Mouse (Mus musculus) yolk sac, embryonic 10.5 days (tissue): ENCODE measurements around the gene Hnrnpa2b1.

ENCODE experiments used
- DNase-seq: peaks from one replicate; pipeline ENCODE4 v3.0.0-alpha.2; 2017; ENCODE audit warnings: low spot score

Hnrnpa2b1 gene

DNA sequence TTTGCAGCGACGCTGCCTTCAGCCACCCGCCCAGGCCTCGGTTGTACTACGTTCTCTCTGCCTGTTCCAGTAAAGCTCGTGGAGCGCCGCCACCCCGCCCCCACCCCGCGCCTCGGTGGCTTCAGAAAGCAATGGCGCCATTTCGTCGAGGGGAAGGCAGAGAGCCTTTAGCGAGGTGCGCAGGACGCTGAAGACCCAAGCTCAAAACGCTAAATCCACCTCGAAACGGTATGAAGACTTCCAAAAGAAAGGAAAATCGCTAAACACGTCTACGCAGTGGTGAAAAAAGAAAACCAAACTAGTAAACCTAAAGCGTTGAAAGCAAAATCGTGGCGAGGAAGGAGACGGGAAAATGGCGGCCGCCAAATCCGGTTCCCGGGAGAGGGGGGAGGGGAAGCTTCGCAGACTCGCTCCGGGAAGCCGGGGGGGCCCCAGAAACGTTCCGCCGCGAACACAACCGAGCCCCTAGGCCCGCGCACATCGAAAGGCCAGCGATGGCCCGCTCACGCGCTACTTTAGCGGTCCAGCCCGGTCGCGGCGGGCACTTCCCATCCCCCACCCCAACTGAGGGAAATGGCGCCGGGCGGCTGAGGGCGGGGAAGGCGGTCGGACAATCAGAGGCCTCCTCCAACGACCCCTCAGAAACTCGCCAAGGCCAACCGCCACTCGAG, 668 bp downstream of the Hnrnpa2b1 start:
- DNase-seq, result peak; percentile 89

DNA sequence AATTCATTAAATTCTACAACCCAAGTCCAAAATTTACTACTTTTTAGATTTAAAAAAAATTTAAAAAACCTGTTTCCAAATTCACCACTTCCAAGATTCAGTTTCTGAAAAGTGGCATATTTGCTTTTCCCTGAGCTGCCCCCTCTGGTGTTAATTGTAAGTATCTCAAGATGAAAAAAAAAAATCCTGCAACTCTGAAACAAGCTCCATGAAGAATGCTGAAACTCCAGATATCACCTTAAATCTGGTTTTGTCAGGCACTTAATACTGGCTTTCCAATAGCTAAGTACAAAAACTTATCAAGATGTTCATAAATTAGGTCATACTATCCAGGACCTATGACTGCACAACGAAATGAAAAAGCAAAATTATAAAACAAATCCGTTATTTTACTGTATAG, 2.0 kb downstream of the Hnrnpa2b1 start:
- DNase-seq, result no peak

DNA sequence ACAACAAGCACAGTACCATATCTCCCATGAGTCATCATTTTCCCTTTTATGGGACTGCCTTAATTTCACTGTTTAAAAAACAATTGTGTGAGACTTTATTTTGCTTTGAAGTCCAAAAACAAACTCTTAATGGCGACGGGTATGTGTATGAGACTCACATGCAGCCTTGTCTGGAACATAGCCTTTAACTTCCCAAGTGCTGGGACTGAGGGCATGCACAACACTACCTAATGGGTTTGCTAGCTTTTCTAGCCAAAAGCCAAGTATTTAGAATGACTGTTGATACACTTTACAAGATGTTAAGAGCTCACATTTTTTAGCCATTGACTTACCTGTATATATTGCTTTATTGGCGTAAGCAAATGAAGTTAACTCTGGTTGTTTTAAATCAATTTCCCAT, 9.3 kb downstream of the Hnrnpa2b1 start:
- DNase-seq, result no peak

DNA sequence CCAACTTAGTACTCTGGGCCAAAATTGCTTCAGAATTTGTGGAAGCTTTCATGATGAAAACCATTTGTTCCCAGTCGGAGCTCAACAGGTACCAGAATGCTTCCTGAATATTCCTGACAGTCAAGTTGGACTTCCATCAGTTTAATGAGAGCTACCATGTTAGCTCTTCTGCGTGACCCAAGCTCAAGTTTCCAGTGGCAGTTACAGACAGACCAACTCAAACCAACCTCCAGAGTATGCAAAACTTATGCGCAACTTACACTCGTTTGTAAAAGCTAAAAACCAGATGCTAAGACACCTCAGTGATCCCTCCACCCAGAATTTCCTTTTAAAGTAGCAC, 9.7 kb downstream of the Hnrnpa2b1 start:
- DNase-seq, result peak; percentile 26

DNA sequence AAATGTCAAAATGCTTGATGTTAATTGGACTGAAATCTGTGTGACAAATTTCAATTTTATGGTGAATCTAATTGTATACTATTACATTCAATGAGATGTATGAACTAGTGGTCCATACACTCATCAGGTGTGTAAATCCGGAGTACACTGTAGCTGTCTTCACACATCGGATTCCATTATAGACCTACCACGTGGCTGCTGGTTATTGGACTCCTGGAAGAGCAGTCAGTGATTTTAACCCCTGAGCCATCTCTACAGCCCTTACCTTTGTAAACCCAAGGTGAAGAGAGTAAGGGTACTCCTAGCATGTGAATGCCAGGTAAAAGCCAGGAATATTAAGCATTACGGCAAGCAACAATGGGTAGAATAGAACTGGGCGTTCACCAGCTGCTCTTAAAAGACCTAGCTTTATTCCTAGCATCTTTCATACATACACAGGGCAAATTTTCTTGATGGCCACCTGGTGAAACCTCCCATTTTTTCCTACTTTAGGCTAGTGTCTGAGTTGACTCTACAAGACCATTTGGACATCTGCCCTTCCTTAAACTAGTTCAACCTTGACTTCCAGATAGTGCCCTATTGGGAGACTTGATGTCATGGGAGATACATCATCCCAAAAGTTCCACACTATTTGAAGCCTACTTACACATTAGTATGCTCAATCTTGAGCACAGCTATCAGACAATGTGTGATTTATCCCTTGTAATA, 10.2 kb downstream of the Hnrnpa2b1 start:
- DNase-seq, result peak; percentile 37

DNA sequence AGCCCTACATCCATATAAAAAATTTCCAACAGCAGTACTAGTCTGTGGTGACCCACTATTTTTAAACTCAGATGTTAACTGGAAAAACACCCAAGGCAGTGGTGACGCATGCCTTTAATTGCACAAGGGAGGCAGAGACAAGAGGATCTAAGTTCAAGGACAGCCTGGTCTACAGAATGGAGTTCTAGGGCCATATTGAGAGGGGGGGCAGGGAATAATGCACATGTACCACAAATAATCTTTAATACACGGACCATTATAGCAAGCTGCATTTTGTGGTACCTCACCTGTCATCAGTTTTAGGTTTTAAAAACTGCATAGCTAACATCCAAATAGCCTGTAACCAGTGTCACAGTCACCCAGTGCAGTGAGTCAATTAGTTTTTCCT, 10.8 kb downstream of the Hnrnpa2b1 start:
- DNase-seq, result peak; percentile 24

DNA sequence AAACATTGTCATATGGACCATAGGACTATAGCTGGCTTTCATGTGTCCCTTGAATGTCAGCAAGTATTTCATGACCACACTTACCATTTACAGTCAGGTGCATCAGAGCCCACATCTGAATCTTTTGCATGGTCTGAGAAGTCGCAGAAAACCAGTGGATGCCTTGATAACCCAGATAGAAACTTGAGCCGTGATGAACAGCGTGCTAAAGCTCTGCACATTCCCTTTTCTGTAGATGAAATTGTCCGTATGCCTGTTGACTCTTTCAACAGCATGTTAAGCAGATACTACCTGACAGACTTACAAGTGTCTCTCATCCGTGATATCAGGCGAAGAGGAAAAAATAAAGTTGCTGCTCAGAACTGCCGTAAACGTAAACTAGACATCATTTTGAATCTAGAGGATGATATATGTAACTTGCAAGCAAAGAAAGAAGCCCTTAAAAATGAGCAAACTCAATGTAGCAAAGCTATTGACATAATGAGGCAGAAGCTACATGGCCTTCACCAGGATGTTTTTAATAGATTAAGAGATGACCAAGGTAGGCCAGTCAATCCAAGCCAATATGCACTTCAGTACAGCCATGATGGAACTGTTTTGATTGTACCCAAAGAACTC, 11.8 kb downstream of the Hnrnpa2b1 start:
- DNase-seq, result peak; percentile 8

DNA sequence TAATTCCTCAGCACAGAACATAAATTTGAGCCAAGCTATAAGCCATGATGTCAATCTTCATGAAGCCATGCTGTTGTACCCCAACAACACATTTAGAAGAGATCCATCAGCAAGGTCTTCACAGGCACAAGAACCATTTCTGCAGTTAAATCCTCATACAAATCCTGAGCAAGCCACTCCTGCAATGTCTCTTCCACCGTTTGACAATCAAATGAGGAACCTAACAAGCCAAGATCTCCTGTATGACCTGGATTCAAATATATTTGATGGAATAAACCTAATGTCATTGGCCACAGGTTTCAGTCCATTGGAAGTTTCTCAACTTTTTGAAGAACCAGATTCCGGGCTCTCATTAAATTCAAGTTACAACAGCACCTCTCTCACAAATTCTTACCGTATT, 12.4 kb downstream of the Hnrnpa2b1 start:
- no peak for DNase-seq

DNA sequence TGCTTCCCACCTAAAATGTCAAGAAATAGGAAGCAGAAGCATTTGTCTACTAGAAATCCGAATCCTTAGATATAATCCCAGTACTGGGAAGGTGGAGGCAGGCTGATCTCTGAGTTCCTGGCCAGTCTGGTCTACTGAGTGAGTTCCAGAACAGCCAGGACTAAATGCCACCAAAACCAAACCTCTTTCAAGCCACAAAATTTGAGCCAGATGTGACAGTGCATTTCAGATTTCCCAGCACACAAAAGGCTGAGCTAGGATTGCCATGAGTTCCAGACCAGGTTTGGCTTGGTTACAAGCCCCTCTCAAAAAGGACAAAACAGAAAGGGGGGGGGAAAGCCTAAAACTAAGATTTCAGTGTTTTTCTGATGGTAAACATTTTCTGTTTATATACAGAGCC, 13.5 kb downstream of the Hnrnpa2b1 start:
- no peak for DNase-seq

DNA sequence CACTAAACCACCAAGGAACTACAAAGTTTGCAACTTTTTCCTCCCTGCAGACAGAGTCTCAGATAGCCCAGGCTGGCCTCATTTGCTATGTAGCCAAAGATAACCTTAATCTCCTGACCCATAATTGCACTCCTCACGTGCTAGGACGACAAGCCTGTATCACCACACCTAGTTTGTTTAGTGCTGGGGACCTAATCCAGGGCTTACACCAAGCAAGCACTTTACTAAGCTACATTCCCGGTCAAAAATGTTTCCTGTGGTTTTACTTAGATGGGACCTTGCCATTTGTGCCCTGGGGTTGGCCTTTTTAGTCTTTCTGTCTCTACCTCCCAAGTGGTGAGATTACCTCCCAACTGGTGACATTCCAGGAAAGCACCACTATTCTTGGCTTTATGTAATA, 14.7 kb downstream of the Hnrnpa2b1 start:
- DNase-seq, result no peak

DNA sequence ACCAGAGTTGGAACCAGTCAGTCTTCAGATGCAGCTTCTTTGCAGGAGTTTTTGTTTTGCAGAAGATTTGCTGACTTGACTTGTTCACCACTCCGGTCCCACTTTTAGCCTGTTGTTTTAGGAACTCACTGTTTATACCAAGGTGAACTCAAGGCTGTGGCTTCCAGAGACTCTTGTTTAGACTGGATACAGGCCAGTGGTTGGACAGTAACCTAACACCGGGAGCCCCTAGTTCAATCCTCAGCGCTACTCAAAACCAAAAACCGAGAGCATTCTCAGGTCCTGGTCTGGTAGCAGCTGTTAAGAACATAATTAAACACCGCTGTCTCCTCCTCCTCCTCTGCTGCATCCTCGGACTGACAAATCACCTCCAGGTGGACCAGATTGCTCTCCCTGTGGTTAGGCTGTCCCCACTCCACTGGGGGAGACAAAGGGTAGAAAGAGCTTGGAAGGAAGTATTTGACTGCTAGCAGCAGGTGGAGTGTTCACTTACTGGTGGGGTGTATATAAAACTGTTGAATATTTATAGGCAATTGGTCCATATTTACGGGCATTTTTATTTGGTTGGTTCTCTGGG, 16.7 kb downstream of the Hnrnpa2b1 start:
- no peak for DNase-seq

DNA sequence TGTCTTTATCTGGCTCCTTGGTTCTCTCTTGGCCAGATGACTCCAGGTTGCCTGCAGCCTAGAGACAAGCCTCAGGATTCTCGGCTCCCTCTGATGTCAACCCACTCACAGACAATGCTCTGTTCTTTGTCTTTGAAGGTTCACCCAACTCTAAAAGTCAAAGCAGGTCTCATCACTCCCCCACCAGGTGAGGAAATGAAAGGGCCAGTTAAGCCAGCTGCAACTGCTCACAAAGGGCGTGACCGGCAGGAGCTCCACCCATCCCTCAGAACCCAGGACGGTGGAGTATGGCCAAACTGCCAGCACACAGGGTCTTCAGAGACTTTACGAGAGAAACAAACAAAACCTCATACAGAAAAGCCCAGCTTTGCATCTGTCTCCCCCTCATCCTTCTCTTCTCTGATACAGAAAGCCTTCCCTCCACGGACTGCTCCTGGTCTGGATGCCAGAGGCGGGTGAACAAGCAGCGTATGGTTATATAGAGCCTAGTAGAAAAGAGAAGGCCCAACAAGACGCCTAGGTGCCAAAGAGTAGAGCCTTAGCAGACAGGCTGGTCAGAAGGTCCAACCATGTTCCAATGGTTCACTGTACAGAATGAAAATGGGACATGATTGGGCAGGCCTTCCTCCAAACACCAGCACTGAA, 27.4 kb downstream of the Hnrnpa2b1 start:
- DNase-seq, result no peak

DNA sequence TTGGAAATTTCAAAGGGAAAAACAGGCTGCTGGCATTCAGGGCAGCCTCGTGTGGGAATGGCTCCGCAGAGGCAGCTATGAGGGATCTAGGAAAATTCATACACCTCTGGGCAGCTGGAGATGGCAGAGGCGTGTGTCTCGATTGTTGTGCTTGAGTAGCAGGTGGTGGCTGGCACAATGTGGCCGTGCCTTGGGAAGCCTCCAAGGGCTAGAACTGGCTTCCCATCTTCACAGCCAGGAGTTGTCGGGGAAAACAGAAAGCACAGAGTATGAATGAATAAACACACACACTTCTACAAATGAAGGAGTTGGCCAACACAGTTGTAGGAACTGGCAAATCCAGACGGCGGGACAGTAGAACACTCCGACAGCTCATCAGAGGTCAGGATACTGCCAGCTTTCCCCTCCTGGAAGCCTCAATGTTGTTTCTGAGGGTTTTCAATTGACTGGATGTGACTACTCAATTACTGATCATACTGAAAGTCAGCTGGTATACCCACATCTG, 30.8 kb downstream of the Hnrnpa2b1 start:
- no peak for DNase-seq

DNA sequence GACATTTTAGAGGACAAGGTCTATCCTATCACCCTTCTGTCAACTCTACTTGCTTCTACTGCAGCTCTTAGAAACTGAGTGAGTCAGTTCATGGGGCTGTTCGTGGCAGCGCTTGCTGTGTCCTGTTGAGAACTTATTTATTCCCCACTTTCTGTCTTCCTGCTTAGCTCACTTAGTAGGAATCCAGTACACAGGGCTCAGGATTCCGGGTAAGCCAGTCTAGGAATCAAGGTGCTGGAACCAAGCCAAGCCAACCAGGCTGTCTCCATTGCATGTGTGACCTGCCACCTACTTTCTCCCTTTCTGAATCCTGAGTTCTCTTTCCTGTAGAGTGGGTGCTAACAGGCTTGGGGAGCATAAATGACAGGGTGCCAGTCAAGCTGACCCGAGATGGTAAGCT, 32.0 kb downstream of the Hnrnpa2b1 start:
- no peak for DNase-seq

DNA sequence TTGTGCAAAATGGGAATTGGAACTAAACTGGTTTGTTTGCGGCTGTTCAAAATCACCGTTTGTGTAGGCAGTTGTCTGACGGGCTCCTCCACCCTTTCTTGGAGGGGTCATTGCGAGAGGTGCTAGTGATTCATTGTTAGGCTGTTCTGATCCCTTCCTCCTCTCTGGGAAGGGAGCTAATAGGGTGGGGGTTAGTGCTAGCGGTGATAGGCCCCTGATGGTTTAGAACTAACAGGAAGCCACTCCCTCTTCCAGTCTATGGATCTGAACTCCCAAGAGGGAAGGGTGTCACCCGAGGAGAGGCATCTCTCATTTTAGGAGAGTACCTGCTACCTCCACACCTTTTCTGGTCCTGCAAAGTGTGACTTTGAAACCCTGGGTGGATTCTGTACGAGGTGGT, 35.4 kb downstream of the Hnrnpa2b1 start:
- no peak for DNase-seq

DNA sequence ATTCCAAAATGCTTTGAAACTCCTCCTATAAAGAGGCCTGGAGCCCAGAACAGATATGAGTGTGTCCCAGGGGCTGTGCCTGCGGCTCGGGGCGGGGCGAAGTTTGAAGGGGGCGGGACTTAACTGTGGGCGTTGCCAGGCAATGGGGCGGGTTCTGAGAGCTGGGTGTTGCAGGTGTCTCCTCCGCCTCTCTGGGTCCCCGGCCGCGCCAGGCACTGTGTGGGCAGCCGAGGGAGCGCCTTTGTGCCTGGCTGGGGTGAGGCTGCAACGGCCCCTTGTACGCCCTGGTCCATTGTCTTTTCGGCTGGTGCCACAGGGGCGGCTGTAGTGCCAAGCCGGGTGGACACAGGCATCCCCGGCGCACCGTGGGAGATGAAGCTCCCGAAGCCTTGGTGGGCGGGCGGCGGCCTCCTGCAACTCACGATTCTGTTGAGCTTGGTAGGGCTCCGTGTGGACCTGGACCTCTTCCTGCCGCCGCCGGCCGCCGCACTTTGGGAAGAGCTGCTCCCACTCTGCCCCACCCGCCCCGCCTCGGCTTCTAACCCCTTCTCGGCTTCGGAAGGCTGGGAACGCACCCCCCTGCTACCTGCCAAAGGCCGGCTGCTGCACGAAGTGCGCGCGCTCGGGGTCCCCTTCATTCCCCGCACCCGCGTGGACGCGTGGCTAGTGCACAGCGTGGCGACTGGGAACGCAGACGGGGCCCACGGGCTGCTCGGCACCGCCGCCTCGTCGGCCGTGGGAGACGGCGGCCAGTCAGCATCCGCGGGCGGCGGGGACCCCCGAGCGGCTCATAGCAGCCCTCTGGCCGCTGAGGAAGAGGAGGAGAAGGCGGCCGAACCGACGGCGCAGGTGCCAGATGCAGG, 36.9 kb downstream of the Hnrnpa2b1 start, which contains the start of gene Nfe2l3:
Nfe2l3 (plus strand) TSS at position 136 of the 863 bp plus-strand sequence.
- DNase-seq, result peak; percentile 71

DNA sequence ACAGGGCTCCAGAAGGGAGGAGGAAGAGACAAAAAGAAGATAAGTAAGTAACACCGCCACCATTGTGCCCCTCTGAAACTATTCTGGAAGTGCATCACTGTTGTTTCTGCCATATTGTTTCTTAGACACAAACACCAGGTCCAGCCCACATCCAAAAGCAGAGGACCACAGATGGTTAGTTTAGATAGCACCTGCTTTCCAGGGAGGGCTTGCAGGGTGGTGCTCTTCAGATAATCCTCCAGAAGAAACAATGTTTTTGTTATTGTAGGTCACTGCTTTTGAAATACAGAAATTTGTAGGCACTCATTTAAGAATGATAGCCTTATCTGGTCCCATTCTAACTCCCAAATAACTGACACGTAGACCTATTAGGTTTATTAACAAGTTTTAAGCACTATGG, 45.2 kb downstream of the Hnrnpa2b1 start:
- no peak for DNase-seq

DNA sequence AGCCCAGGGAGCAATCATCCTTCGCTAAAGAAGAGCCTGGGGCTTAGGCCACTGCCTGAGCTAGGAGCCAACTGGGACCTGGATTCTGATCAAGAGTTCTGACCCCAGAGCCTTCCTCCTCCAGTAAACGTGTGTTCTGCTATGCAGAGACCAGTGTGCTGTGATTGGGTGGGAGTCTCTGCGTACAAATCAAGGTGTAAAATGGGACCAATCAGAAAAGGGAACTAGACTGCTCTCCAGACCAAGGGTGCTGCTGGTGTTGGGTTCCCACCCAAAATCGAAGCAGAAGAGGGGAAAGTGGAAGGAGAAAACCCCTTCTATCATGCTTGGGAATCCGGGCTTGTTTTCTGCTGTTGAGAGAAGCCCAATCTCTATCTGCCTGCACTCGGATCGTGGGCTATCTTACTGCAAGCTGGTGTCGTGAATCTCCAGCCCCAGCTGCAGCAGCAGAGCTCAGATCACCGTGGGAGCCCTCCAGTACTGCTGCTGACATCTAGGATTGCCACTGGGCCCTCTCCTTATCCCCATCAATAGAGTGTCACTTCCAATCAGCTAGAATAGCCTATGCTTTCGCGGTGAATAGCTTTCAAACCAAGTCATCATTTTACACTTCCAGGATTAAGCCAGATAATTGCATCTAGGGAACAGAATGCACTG, 46.1 kb downstream of the Hnrnpa2b1 start:
- DNase-seq, result no peak

DNA sequence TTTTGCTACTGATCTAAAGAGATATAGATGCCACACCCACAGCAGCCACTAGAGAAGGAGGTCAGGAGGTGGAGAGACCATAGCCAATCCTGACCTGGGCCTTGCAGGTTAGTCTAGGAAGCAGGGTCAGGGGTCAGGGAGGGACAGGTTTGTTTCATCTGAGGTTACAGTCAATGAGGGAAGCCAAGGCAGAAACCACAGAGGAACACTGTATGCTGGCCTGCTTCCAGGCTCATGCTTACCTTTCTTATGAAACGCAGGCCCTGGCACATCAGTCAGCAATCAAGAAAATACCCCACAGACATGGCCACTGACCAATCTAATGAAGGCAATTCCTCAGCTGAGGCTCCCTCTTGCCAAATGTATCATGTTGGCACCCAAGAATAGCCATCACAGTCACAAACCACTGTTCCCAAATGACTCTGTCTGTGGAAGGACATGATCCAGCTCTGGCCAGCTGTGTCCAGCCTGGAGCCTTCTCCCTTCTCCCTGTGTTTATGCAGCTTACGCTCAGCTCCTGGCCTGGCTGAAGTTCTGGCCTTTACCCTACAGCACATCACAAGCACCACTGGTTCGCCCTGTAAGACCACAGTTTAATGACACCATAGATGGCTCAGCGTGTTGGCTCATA, 52.3 kb downstream of the Hnrnpa2b1 start:
- no peak for DNase-seq

DNA sequence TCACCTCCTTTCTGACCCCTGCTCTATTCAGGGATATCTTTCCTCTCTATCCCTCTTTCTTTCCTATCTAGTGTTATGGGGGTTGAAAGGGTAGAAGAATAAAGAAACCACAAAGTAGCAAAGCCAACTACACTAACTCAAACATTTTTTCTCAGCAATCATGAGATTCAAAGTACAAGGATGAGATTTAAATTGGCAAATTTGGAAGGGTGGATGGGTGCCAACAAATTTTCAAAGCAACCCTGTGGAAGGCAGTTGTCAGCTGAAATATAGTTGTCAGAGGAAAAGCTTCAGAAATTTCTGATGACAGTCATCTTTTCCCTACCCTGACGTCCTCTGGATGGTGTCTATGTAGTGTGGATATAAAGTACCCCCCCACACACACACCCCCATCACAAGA, 53.3 kb downstream of the Hnrnpa2b1 start:
- no peak for DNase-seq
